Mouse (Mus musculus) C2C12 (cell line): ENCODE measurements around the gene Ank.

Experiments used
- CTCF ChIP-seq: IDR thresholded peaks from one replicate; pipeline ENCODE4 v1.5.1; 2011; ENCODE audit not compliant: control insufficient read depth, insufficient read depth, insufficient read length
- MAX ChIP-seq: IDR thresholded peaks from one replicate; pipeline ENCODE4 v1.6.1; 2011; ENCODE audit warnings: mild to moderate bottlenecking, control low read depth
- MYOG ChIP-seq: IDR thresholded peaks from one replicate; pipeline ENCODE4 v1.6.1; 2011; ENCODE audit not compliant: control insufficient read depth, insufficient read length; ENCODE audit errors: extremely low read depth

GRCm38 (mm10) chr15:27582428-27582827 lies 116.0 kb downstream of the Ank start:
- TF ChIP-seq MAX (no peak), CTCF (no peak), MYOG (no peak)
